Mouse (Mus musculus): ENCODE measurements around the gene Hcrtr1. TPM values are rescaled to one million over a fixed set of nuclear protein-coding genes. Genes with fewer than 3 reads are reported as not detected.

Hcrtr1 gene
- 0.08 and 0.12 TPM in 2 replicates for polyA plus RNA-seq (2012; rRNA removed)

GRCm38 (mm10) chr4:130139214-130139492 is at the start of gene Hcrtr1:
Hcrtr1 (minus strand) TSS chr4:130139359.

GRCm38 (mm10) chr4:130175072-130175711 is 36.0 kb upstream of the Hcrtr1 start, which contains the start of gene Tinagl1:
Tinagl1 (minus strand) TSS chr4:130175122.

GRCm38 (mm10) chr4:130102111-130102651 is 37.0 kb downstream of the Hcrtr1 start, which contains the start of gene Pef1:
Pef1 (plus strand) TSS chr4:130102558.

Other genes starting within 250 kb of the Hcrtr1 start
- 0.01 TPM in 2 replicates for gene Spocd1, start 210.1 kb downstream of the Hcrtr1 start, polyA plus RNA-seq (2012; rRNA removed)
- gene Adgrb2, start 154.5 kb downstream of the Hcrtr1 start, polyA plus RNA-seq (2012; rRNA removed): 0.12 and 0.13 TPM in 2 replicates
- gene Col16a1, start 91.5 kb downstream of the Hcrtr1 start, polyA plus RNA-seq (2012; rRNA removed): 4.1 and 4.4 TPM in 2 replicates
- gene Pef1, start 36.8 kb downstream of the Hcrtr1 start, polyA plus RNA-seq (2012; rRNA removed): 23.9 and 25.7 TPM in 2 replicates
- gene Tinagl1, start 35.8 kb upstream of the Hcrtr1 start, polyA plus RNA-seq (2012; rRNA removed): 26.1 and 27.1 TPM in 2 replicates
- not detected in 2 replicates for gene Gm853, start 83.0 kb upstream of the Hcrtr1 start, polyA plus RNA-seq (2012; rRNA removed)
- gene Serinc2, start 139.8 kb upstream of the Hcrtr1 start, polyA plus RNA-seq (2012; rRNA removed): 1.8 and 3.1 TPM in 2 replicates
- 0.63 and 0.95 TPM in 2 replicates for gene Fabp3, start 169.2 kb upstream of the Hcrtr1 start, polyA plus RNA-seq (2012; rRNA removed)
- not detected in 2 replicates for gene Gm10570, start 169.3 kb upstream of the Hcrtr1 start, polyA plus RNA-seq (2012; rRNA removed)
- 10.9 and 11.5 TPM in 2 replicates for gene Zcchc17, start 220.6 kb upstream of the Hcrtr1 start, polyA plus RNA-seq (2012; rRNA removed)
- gene Snrnp40, start 220.8 kb upstream of the Hcrtr1 start, polyA plus RNA-seq (2012; rRNA removed): 27.5 and 28.9 TPM in 2 replicates